Mouse (Mus musculus) heart, postnatal 36 days (tissue): ENCODE data around the gene Mrpl27. TPM values are rescaled to one million over a fixed set of nuclear protein-coding genes. Genes with fewer than 3 reads are reported as not detected.

Experiments used
- total RNA-seq, 2 experiments: library from RNA; stranded (reverse); gene quantifications; 2 replicates each; pipeline ENCODE4 v1.2.3; 2021

Gene Mrpl27
- total RNA-seq, 2 experiments from 2014 or later = 59.2 to 60.1 TPM

Other genes with a start within 250 kb of the Mrpl27 start
- 10 to 100 TPM; 13.8 to 14.2 TPM for gene Cacna1g, start 179.6 kb upstream of the Mrpl27 start, total RNA-seq
- gene Spata20, start 167.6 kb upstream of the Mrpl27 start, total RNA-seq = under 1 TPM; 0.42 to 0.62 TPM
- 10 to 100 TPM; 26.7 to 31.2 TPM for gene Epn3, start 153.8 kb upstream of the Mrpl27 start, total RNA-seq
- gene Mycbpap, start 132.0 kb upstream of the Mrpl27 start, total RNA-seq = 1 to 10 TPM in 1 of 2 experiments, under 1 TPM in 1; 0.89 to 1.3 TPM
- 10 to 100 TPM in 1 of 2 experiments, 1 to 10 TPM in 1; 9.6 to 14.2 TPM for gene Rsad1, start 104.5 kb upstream of the Mrpl27 start, total RNA-seq
- 1 to 10 TPM; 1.0 to 1.2 TPM for gene Chad, start 88.7 kb upstream of the Mrpl27 start, total RNA-seq
- gene Acsf2, start 51.9 kb upstream of the Mrpl27 start, total RNA-seq = 10 to 100 TPM; 26.5 to 28.9 TPM
- 10 to 100 TPM; 31.1 to 33.8 TPM for gene Lrrc59, start 24.0 kb upstream of the Mrpl27 start, total RNA-seq
- gene Eme1, start 197 bp downstream of the Mrpl27 start, total RNA-seq = under 1 TPM in 1 of 2 experiments, not detected in 1; 0.25 TPM
- 10 to 100 TPM in 1 of 2 experiments, 1 to 10 TPM in 1; 10.0 to 10.4 TPM for gene Xylt2, start 23.7 kb downstream of the Mrpl27 start, total RNA-seq
- gene Gm11541, start 50.7 kb downstream of the Mrpl27 start, total RNA-seq = not detected
- 1 to 10 TPM; 1.1 to 1.2 TPM for gene Cdc34b, start 88.0 kb downstream of the Mrpl27 start, total RNA-seq
- not detected for gene Tmem92, start 128.9 kb downstream of the Mrpl27 start, total RNA-seq